Mouse (Mus musculus) embryonic facial prominence, embryonic 14.5 days (tissue): ENCODE data around the gene 1700001C02Rik. TPM values are rescaled to one million over a fixed set of nuclear protein-coding genes. Genes with fewer than 3 reads are reported as not detected.

Experiments
- ATAC-seq: fragments of 200-750 bp; cut with Nextera tagmentation; 2 replicates; pipeline ENCODE4 v1.8.0; 2017; ENCODE audit warnings: low read depth, moderate number of reproducible peaks, moderate TSS enrichment
- DNase-seq: peaks from one replicate; pipeline ENCODE4 v3.0.0-alpha.2; 2015; ENCODE audit warnings: low spot score
- H3K27ac ChIP-seq: fragments of 300-500 bp; sonication (generic); replicated peaks from 2 replicates; pipeline ENCODE4 v1.5.1; 2014; ENCODE audit warnings: low read depth, mild to moderate bottlenecking, low read length, moderate library complexity
- H3K27me3 ChIP-seq: fragments of 300-500 bp; sonication (generic); replicated peaks from 2 replicates; pipeline ENCODE4 v1.6.1; 2014; ENCODE audit warnings: low read length; ENCODE audit not compliant: control insufficient read depth, insufficient read depth
- H3K36me3 ChIP-seq: fragments of 300-500 bp; sonication (generic); 2 replicates; pipeline ENCODE4 v1.6.1; 2014; ENCODE audit warnings: low read length, mixed read lengths; ENCODE audit not compliant: control insufficient read depth, insufficient read depth
- H3K4me1 ChIP-seq: fragments of 300-500 bp; sonication (generic); 2 replicates; pipeline ENCODE4 v1.6.1; 2014; ENCODE audit warnings: antibody characterized with exemption, low read length; ENCODE audit not compliant: control insufficient read depth, insufficient read depth
- H3K4me2 ChIP-seq: fragments of 300-500 bp; sonication (generic); 2 replicates; pipeline ENCODE4 v1.6.1; 2014; ENCODE audit warnings: low read depth, mild to moderate bottlenecking, low read length, moderate library complexity, mixed read lengths
- H3K4me3 ChIP-seq: fragments of 300-500 bp; sonication (generic); 2 replicates; pipeline ENCODE4 v1.5.1; 2014; ENCODE audit warnings: low read depth, mild to moderate bottlenecking, low read length
- H3K9ac ChIP-seq: fragments of 300-500 bp; sonication (generic); 2 replicates; pipeline ENCODE4 v1.6.1; 2014; ENCODE audit warnings: low read depth, mild to moderate bottlenecking, low read length, moderate library complexity, mixed read lengths
- H3K9me3 ChIP-seq: fragments of 300-500 bp; sonication (generic); 2 replicates; pipeline ENCODE4 v1.6.1; 2016; ENCODE audit warnings: low read length; ENCODE audit not compliant: control insufficient read depth
- WGBS: fragments of 180-500 bp; shearing (Covaris S2); extraction: QIAGEN DNeasy Blood & Tissue Kit; methylation state at CpG from one replicate; pipeline ENCODE4 v1.1.7; 2014; 5-methylcytosine and 5-hydroxymethylcytosine counted together
- polyA plus RNA-seq: library from polyadenylated mRNA; unstranded; fragments of >200 nt; fragmentation: Nextera tagmentation; extraction: Ambion mirVana; gene quantifications from 2 replicates; pipeline ENCODE4 v1.2.1, GENCODE M21; 2014

Gene 1700001C02Rik
- 1.00 and 5.9 TPM in 2 replicates for polyA plus RNA-seq

DNA sequence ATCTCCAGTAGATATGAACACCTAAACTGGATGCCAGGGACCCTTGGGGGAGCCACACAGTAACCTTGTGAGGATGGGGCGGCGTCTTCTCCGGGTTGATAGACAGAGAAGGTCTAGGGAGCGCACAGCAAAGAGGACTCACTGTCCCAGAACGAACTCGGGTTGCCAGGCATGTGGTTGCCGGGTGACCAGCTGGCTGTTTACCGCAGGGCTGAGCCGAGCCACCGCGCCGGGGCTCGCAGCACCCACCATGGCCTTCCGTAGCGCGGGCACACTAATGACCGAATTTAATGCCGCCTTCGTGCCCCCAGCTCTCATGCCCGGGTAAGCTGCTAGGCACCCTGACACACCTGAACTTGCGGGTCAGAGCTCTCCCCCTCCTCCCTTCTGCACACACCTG lies at the start of gene 1700001C02Rik:
Gene 1700001C02Rik (plus strand): TSS at position 187 of the 400 bp plus-strand sequence.
- peaks cover 19% of the 10 kb centered on the region for H3K4me1 ChIP-seq
- ATAC-seq = no peak
- peak within 1 kb of the TSS; percentile 10; the same call in 1 of the 2 replicates for H3K9ac ChIP-seq
- H3K4me2 ChIP-seq = peak within 1 kb of the TSS; percentile 43
- no peak for DNase-seq
- no peak within 1 kb of the TSS for H3K27ac ChIP-seq
- H3K4me3 ChIP-seq = peak within 1 kb of the TSS; percentile 4; the same call in 1 of the 2 replicates
- peaks cover 23% of the 10 kb centered on the region for H3K27me3 ChIP-seq
- H3K36me3 ChIP-seq = no peaks in the 10 kb centered on the region
- WGBS = 15% methylated on average over 20 of the region's 21 CpGs
- no peaks in the 10 kb centered on the region for H3K9me3 ChIP-seq

DNA sequence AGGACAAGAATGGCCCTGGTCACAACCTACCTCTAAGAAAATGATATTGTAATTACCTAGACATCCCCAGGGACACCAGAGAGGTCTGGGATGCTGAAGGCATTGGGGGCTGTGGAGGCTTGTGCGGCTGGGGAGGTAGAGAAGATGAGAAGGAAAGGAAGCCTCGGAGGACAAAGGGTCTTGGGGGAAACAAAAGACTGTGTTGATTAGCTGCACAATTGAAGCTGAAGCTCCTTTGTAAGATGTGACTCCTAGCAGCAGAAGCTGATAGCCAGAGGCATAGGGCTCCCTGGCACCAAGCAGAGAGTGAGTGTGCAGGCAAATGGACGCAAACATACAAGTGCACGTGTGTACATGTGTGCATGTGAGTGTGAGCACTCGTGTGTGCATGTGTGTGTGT lies 49.2 kb upstream of the 1700001C02Rik start:
- DNase-seq (no peak), ATAC-seq (no peak)
- H3K4me1 ChIP-seq = no peaks in the 10 kb centered on the region
- no peak overlapping the region for H3K4me2 ChIP-seq
- H3K9me3 ChIP-seq = no peaks in the 10 kb centered on the region
- no peaks in the 10 kb centered on the region for H3K27me3 ChIP-seq
- 44% methylated on average over 5 of the region's 5 CpGs for WGBS
- no peak overlapping the region for H3K27ac ChIP-seq
- H3K9ac ChIP-seq = no peak overlapping the region
- no peak overlapping the region for H3K4me3 ChIP-seq
- no peaks in the 10 kb centered on the region for H3K36me3 ChIP-seq

DNA sequence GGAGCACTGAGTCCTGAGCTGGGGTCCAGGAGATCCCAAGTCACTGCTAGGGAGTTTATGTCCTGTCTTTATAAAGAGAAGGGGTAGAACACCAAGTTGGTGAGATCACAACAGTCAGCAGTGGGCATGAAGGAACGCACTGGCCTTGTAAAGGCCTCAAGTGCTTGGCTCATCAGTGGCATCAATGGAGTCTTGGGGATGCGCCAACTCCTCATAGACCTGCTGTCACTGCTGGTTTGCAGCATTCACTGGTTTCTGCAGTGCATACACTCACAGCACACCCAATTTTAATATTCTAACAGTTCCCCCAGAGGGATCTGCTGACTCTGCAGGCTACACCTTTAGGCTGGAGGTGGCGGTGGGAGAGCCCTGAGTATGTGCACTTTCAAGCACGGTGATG lies 42.7 kb upstream of the 1700001C02Rik start:
- Histone ChIP-seq H3K36me3 (no peaks in the 10 kb centered on the region), H3K9ac (no peak overlapping the region), H3K9me3 (no peaks in the 10 kb centered on the region), H3K27me3 (no peaks in the 10 kb centered on the region), H3K4me2 (no peak overlapping the region), H3K4me3 (no peak overlapping the region), H3K27ac (no peak overlapping the region), H3K4me1 (peaks cover 3% of the 10 kb centered on the region; the same call in 1 of the 2 replicates)
- whole genome bisulfite sequencing = 85% methylated on average over 4 of the region's 4 CpGs
- ATAC-seq = no peak
- DNase-seq = no peak

DNA sequence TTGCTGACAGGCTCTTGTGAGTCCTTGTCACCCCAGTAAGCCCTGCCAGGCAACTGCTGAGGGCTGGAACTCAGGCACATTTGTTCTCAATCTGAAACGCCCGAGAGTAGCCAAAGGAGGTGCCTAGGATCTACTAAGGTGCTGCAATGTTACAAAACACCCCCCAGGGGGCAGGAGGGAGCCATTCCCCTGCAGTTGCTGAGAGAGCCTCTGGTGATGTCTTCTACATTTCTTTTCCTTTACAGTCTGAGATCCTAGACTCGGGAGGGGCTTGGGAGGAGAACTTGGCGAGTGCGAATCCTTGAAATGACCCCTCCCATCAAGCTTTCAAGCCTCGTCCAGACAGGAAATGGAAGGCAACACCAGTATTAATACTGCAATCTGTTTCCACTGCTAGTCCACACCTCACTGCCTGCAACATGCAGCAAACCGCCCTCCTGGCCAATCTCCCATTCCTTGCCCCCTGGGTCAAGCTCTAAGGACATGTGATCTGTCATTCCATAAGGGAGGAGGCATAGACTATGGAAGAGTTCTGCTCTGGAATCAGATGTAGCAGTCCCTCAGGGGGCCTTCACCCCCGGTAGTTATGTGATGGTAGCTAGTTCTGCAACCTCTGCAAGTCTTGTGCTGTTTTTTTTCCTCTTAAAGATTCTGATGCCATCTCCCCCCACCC lies 42.1 kb upstream of the 1700001C02Rik start:
- DNase-seq (peak; percentile 57), ATAC-seq (peak; percentile 47; the same call in 1 of the 2 replicates)
- 16% methylated on average over 8 of the region's 8 CpGs for WGBS
- Histone ChIP-seq H3K36me3 (no peaks in the 10 kb centered on the region), H3K27me3 (no peaks in the 10 kb centered on the region), H3K4me3 (no peak overlapping the region), H3K27ac (no peak overlapping the region), H3K9me3 (no peaks in the 10 kb centered on the region), H3K4me1 (peaks cover 3% of the 10 kb centered on the region; the same call in 1 of the 2 replicates), H3K9ac (peak overlapping the region; percentile 4; the same call in 1 of the 2 replicates), H3K4me2 (no peak overlapping the region)

DNA sequence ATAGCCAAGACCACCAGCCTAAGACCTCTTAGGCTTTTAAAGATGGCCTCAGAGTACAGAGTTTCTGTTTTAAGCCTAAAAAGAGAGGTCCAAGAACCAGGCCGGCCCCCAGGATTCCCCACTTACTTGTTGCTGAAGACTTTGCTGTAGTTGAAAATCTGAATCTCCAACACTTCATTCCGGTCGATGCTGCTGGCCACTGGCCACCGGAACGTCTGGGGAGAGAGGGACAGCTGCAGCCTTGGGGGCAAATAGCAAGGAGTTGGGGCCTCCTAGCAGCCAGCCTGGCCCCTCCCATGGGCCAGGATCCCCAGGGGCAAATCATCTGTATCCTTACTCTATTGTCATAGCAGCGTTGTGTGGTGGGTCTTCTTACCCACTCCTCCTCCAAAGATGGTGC lies 38.4 kb upstream of the 1700001C02Rik start:
- 78% methylated on average over 6 of the region's 6 CpGs for WGBS
- Histone ChIP-seq H3K4me1 (peaks cover 3% of the 10 kb centered on the region; the same call in 1 of the 2 replicates), H3K36me3 (no peaks in the 10 kb centered on the region), H3K4me3 (no peak overlapping the region), H3K9me3 (no peaks in the 10 kb centered on the region), H3K9ac (no peak overlapping the region), H3K27me3 (no peaks in the 10 kb centered on the region), H3K4me2 (no peak overlapping the region), H3K27ac (no peak overlapping the region)
- ATAC-seq = no peak
- DNase-seq = no peak

DNA sequence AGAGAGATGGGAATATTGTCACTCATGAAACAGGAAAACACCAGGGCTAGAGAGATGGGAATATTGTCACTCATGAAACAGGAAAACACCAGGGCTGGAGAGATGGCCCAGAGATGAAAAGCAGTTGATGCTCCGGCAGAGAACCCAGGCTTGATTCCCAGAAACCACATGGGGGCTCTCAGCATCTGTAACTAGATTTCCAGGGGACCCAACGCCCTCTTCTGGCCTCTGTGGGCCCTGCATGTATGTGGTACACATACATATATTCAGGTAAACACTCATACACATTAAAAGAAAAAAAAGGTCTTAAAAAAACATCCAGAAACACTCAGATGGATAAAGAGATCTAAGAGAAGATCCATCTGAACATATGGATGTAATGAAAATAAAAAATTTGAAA lies 26.9 kb upstream of the 1700001C02Rik start:
- Histone ChIP-seq H3K4me2 (no peak overlapping the region), H3K9ac (no peak overlapping the region), H3K36me3 (no peaks in the 10 kb centered on the region), H3K4me1 (no peaks in the 10 kb centered on the region), H3K27me3 (no peaks in the 10 kb centered on the region), H3K4me3 (no peak overlapping the region), H3K27ac (no peak overlapping the region), H3K9me3 (no peaks in the 10 kb centered on the region)
- no peak for ATAC-seq
- WGBS = 43% methylated on average over 2 of the region's 2 CpGs
- DNase-seq = no peak

DNA sequence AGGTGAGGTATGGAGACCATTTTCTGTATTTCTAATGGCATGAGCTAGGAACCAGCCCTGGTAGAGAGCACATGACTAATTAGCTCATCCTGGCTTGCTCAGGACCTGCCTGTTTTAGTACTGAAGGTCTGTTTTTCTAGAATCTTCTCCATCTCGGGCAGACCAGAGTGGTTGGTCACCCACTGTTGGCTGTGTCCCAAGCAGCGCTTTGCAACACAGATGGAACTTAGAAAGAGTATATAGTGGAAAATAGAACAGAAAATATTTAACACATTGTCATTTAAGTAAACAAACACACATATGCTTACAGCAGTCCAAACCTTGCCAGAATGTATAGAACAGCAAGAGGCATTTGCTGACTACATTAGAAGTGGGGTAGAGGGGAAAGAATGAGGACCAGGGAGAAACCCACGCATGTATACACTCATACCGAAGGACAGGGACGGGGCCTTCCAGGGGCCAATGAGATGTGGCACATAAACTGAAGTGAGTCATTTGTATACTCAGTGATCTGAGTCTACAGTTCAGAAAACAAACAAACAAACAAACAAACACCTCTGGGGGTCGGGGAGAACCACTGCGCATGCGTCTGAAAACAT lies 25.4 kb upstream of the 1700001C02Rik start:
- Histone ChIP-seq H3K4me1 (no peaks in the 10 kb centered on the region), H3K9ac (no peak overlapping the region), H3K4me3 (no peak overlapping the region), H3K27me3 (no peaks in the 10 kb centered on the region), H3K27ac (no peak overlapping the region), H3K36me3 (no peaks in the 10 kb centered on the region), H3K9me3 (no peaks in the 10 kb centered on the region), H3K4me2 (no peak overlapping the region)
- 84% methylated on average over 8 of the region's 8 CpGs for WGBS
- ATAC-seq = no peak
- no peak for DNase-seq

DNA sequence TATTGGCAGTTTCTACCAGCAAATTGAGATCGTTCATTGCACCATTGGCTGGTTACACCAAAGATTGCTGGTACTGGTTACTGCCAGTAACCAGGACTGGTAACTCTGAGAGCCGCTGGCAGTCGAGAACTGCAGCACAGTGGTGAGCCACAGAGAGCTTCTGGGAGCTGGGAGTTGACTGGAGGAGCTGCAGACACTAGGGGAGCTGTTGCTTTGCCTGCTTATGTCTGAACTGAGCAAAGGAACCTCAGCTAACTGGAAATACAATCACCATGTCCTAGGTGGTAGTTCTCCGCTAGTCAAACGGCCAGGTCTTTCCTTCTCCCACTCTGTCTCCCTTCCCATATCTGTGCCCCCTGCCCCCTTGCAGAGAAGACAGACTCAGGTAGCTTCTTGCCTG lies 23.7 kb upstream of the 1700001C02Rik start:
- Histone ChIP-seq H3K4me3 (no peak overlapping the region), H3K4me1 (no peaks in the 10 kb centered on the region), H3K4me2 (no peak overlapping the region), H3K36me3 (no peaks in the 10 kb centered on the region), H3K9me3 (no peaks in the 10 kb centered on the region), H3K27ac (no peak overlapping the region), H3K9ac (no peak overlapping the region), H3K27me3 (no peaks in the 10 kb centered on the region)
- DNase-seq (no peak), ATAC-seq (no peak)
- WGBS = 62% methylated on average over 5 of the region's 5 CpGs
